In genomic region chr2:158207848-158208247, GRCm38 (mm10) we compare ENCODE assay signal across 8 mouse cellular contexts. TPM values are rescaled to one million over a fixed set of nuclear protein-coding genes. Genes with fewer than 3 reads are reported as not detected.
DNase-seq lines count a peak whose midpoint lies in the region; ATAC-seq and TF ChIP-seq lines count a peak whose summit lies in the region.

No protein-coding gene starts in this region.

- no peak for TF ChIP-seq POLR2A in kidney, adult 2 months (IDR thresholded peaks at IDR 0.05; ENCODE audit: low read depth, low read length)

- peak; percentile 57 for TF ChIP-seq CTCF in G1E (IDR thresholded peaks at IDR 0.05; ENCODE audit: low read depth, low read length)
- TF ChIP-seq CTCF in kidney, adult 2 months (conservative IDR thresholded peaks at IDR 0.05; ENCODE audit: insufficient read depth, insufficient read length, low read depth, low read length): peak; percentile 99

- H3K4me1 ChIP-seq in G1E (ENCODE audit: insufficient read depth, low read depth, low read length): no peaks in the 10 kb centered on the region
- H3K4me1 ChIP-seq in kidney, adult 2 months (ENCODE audit: control insufficient read depth, insufficient read depth, low read length): 0 out of 2 replicates have a peak, but pooled peaks cover 5% of the 10 kb centered on the region
- peaks cover 35% of the 10 kb centered on the region for H3K4me1 ChIP-seq in limb, embryonic 10.5 days

- 4% methylated on average over 12 of the region's 12 CpGs for WGBS in kidney, adult 2 months
- 12% methylated on average over 12 of the region's 12 CpGs for WGBS in limb, embryonic 10.5 days

- H3K36me3 ChIP-seq in G1E (replicated peaks): no peaks in the 10 kb centered on the region
- no peaks in the 10 kb centered on the region for H3K36me3 ChIP-seq in kidney, adult 2 months (ENCODE audit: control insufficient read depth, insufficient read depth, low read length)
- no peaks in the 10 kb centered on the region for H3K36me3 ChIP-seq in limb, embryonic 10.5 days

- no peaks in the 10 kb centered on the region for H3K9me3 ChIP-seq in G1E (replicated peaks)
- H3K9me3 ChIP-seq in limb, embryonic 10.5 days (replicated peaks): no peaks in the 10 kb centered on the region

- H3K27ac ChIP-seq in kidney, adult 2 months (ENCODE audit: insufficient read depth, low read depth, low read length): no peak overlapping the region
- H3K27ac ChIP-seq in limb, embryonic 10.5 days: no peak overlapping the region

- ATAC-seq in G1E (ENCODE audit: extremely low read depth, insufficient number of reproducible peaks, low FRiP score, poor library complexity, severe bottlenecking): no peak

- H3K4me3 ChIP-seq in G1E (ENCODE audit: low read depth, low read length): no peak overlapping the region
- no peak overlapping the region for H3K4me3 ChIP-seq in kidney, adult 2 months (ENCODE audit: insufficient read depth, low read depth, low read length)
- no peak overlapping the region for H3K4me3 ChIP-seq in limb, embryonic 10.5 days

- H3K27me3 ChIP-seq in G1E (ENCODE audit: insufficient read depth, low read length): peaks cover 18% of the 10 kb centered on the region
- H3K27me3 ChIP-seq in kidney, adult 2 months (replicated peaks; ENCODE audit: control insufficient read depth, insufficient read depth, low read length): no peaks in the 10 kb centered on the region
- peaks cover 10% of the 10 kb centered on the region; the same call in 1 of the 2 replicates for H3K27me3 ChIP-seq in limb, embryonic 10.5 days (ENCODE audit: low read depth, poor library complexity, severe bottlenecking)

- DNase-seq in 3T3-L1 (ENCODE audit: low read depth, low spot score): peak; percentile 80
- DNase-seq in G1E (ENCODE audit: low spot score): no peak
- peak; percentile 79 for DNase-seq in cerebellum, adult 9-11 months
- DNase-seq in frontal cortex, postnatal 36 days (ENCODE audit: low spot score in 2 of 2): peak; percentile 71 to 75
- DNase-seq in kidney, adult 2 months: peak; percentile 82
- peak; percentile 75 for DNase-seq in limb, embryonic 10.5 days (ENCODE audit: low spot score)
- DNase-seq in neural tube, embryonic 10.5 days (ENCODE audit: extremely low spot score, low spot score): peak; percentile 71
- peak; percentile 18 to 63 for DNase-seq in thymus, postnatal 10 days (ENCODE audit: low spot score in 2 of 2)

RNA-seq across cellular contexts. Expression of gene D630003M21Rik, which starts 21.2 kb away (rescaled TPM):
- not detected in 2 replicates for total RNA-seq in G1E (2014; fragmentation: Nextera tagmentation)
- under 0.01 TPM in 1 of 2 replicates, not detected in the other for total RNA-seq in G1E (2017)
- polyA plus RNA-seq in G1E (2012): not detected in 2 replicates
- polyA plus RNA-seq in kidney, adult 2 months (2012; rRNA removed): 2.0 and 2.5 TPM in 2 replicates
- polyA plus RNA-seq in limb, embryonic 10.5 days (2016; fragmentation: Nextera tagmentation; extraction: Ambion mirVana): 1.2 and 3.3 TPM in 2 replicates

RNA-seq across cellular contexts. Expression of gene Bpi, which starts 50.0 kb away (rescaled TPM):
- total RNA-seq in G1E (2014; fragmentation: Nextera tagmentation) (not detected in 2 replicates), G1E (2017) (not detected in 2 replicates)
- not detected in 2 replicates for polyA plus RNA-seq in G1E (2012)
- polyA plus RNA-seq in kidney, adult 2 months (2012; rRNA removed): 0.06 and 0.07 TPM in 2 replicates
- not detected in 2 replicates for polyA plus RNA-seq in limb, embryonic 10.5 days (2016; fragmentation: Nextera tagmentation; extraction: Ambion mirVana)
